Mouse (Mus musculus): ENCODE results near the gene Proz. TPM values are rescaled to one million over a fixed set of nuclear protein-coding genes. Genes with fewer than 3 reads are reported as not detected.

Gene Proz
- 240 and 252 TPM in 2 replicates for total RNA-seq (2014; rRNA removed)
- 374 and 460 TPM in 2 replicates for polyA plus RNA-seq (2012; rRNA removed)

GRCm38 (mm10) chr8:13060441-13061150 lies at the start of gene Proz:
TSS of gene Proz (plus strand) at chr8:13060914.
- H3K4me3 ChIP-seq (ENCODE audit: insufficient read depth, low read depth, low read length), result peak within 1 kb of the TSS; percentile 71
- WGBS, result 25% methylated on average over 17 of the region's 17 CpGs

GRCm38 (mm10) chr8:13019560-13019959 lies 41.2 kb upstream of the Proz start:
- peak; percentile 61 for DNase-seq (ENCODE audit: extremely low read depth, low read depth, low spot score)
- no peak overlapping the region for H3K27ac ChIP-seq (replicated peaks; ENCODE audit: insufficient read depth, low read depth, low read length)
- TF ChIP-seq POLR2A (IDR thresholded peaks at IDR 0.05; ENCODE audit: extremely low read depth, insufficient read depth, low read length) (no peak), CTCF (IDR thresholded peaks at IDR 0.05; ENCODE audit: low read depth, low read length) (peak; percentile 33)
- H3K4me1 ChIP-seq (ENCODE audit: control insufficient read depth, insufficient read depth, low read length), result no peaks in the 10 kb centered on the region
- no peaks in the 10 kb centered on the region for H3K27me3 ChIP-seq (ENCODE audit: control insufficient read depth, insufficient read depth, low read length)
- H3K36me3 ChIP-seq (ENCODE audit: control insufficient read depth, insufficient read depth, low read length), result no peaks in the 10 kb centered on the region
- no peak overlapping the region for H3K9ac ChIP-seq (ENCODE audit: low read depth, low read length)
- no peak overlapping the region for H3K4me3 ChIP-seq (ENCODE audit: insufficient read depth, low read depth, low read length)
- no peaks in the 10 kb centered on the region for H3K79me2 ChIP-seq (ENCODE audit: control insufficient read depth, insufficient read depth, low read length)
- 17% methylated on average over 4 of the region's 4 CpGs for WGBS

More at GRCm38 (mm10) chr8:13060441-13061150, at the start of gene Proz:
- TF ChIP-seq CTCF (IDR thresholded peaks at IDR 0.05; ENCODE audit: low read depth, low read length) (no peak), POLR2A (IDR thresholded peaks at IDR 0.05; ENCODE audit: extremely low read depth, insufficient read depth, low read length) (peak; percentile 79)
- Histone ChIP-seq H3K79me2 (ENCODE audit: control insufficient read depth, insufficient read depth, low read length) (peaks cover 16% of the 10 kb centered on the region), H3K4me1 (ENCODE audit: control insufficient read depth, insufficient read depth, low read length) (peaks cover 30% of the 10 kb centered on the region), H3K27me3 (ENCODE audit: control insufficient read depth, insufficient read depth, low read length) (no peaks in the 10 kb centered on the region), H3K9ac (ENCODE audit: low read depth, low read length) (peak within 1 kb of the TSS; percentile 89), H3K27ac (replicated peaks; ENCODE audit: insufficient read depth, low read depth, low read length) (peak within 1 kb of the TSS; percentile 99), H3K36me3 (ENCODE audit: control insufficient read depth, insufficient read depth, low read length) (peaks cover 25% of the 10 kb centered on the region)
- peak; percentile 92 for DNase-seq (ENCODE audit: extremely low read depth, low read depth, low spot score)

GRCm38 (mm10) chr8:13021830-13022229 lies 38.9 kb upstream of the Proz start:
- Histone ChIP-seq H3K4me1 (ENCODE audit: control insufficient read depth, insufficient read depth, low read length) (peaks cover 8% of the 10 kb centered on the region), H3K36me3 (ENCODE audit: control insufficient read depth, insufficient read depth, low read length) (no peaks in the 10 kb centered on the region), H3K79me2 (ENCODE audit: control insufficient read depth, insufficient read depth, low read length) (0 out of 2 replicates have a peak, but pooled peaks cover 6% of the 10 kb centered on the region), H3K27ac (replicated peaks; ENCODE audit: insufficient read depth, low read depth, low read length) (no peak overlapping the region), H3K4me3 (ENCODE audit: insufficient read depth, low read depth, low read length) (no peak overlapping the region), H3K27me3 (ENCODE audit: control insufficient read depth, insufficient read depth, low read length) (no peaks in the 10 kb centered on the region), H3K9ac (ENCODE audit: low read depth, low read length) (no peak overlapping the region)
- WGBS, result 96% methylated on average over 8 of the region's 8 CpGs
- no peak for TF ChIP-seq POLR2A (IDR thresholded peaks at IDR 0.05; ENCODE audit: extremely low read depth, insufficient read depth, low read length)
- no peak for TF ChIP-seq CTCF (IDR thresholded peaks at IDR 0.05; ENCODE audit: low read depth, low read length)
- no peak for DNase-seq (ENCODE audit: extremely low read depth, low read depth, low spot score)

- Histone ChIP-seq H3K27me3 (ENCODE audit: control insufficient read depth, insufficient read depth, low read length) (no peaks in the 10 kb centered on the region), H3K4me1 (ENCODE audit: control insufficient read depth, insufficient read depth, low read length) (peaks cover 15% of the 10 kb centered on the region), H3K79me2 (ENCODE audit: control insufficient read depth, insufficient read depth, low read length) (0 out of 2 replicates have a peak, but pooled peaks cover 6% of the 10 kb centered on the region), H3K9ac (ENCODE audit: low read depth, low read length) (peak within 1 kb of the TSS; percentile 52), H3K27ac (replicated peaks; ENCODE audit: insufficient read depth, low read depth, low read length) (peak within 1 kb of the TSS; percentile 85), H3K4me3 (ENCODE audit: insufficient read depth, low read depth, low read length) (peak within 1 kb of the TSS; percentile 52), H3K36me3 (ENCODE audit: control insufficient read depth, insufficient read depth, low read length) (peaks cover 4% of the 10 kb centered on the region; the same call in 1 of the 2 replicates)
- DNase-seq (ENCODE audit: extremely low read depth, low read depth, low spot score), result peak; percentile 91
- 19% methylated on average over 10 of the region's 10 CpGs for WGBS
- peak; percentile 67; the same call in 1 of the 2 replicates for TF ChIP-seq POLR2A (IDR thresholded peaks at IDR 0.05; ENCODE audit: extremely low read depth, insufficient read depth, low read length)
- TF ChIP-seq CTCF (IDR thresholded peaks at IDR 0.05; ENCODE audit: low read depth, low read length), result no peak
These were observed 35.1 kb upstream of the Proz start, which contains the start of gene F7 for GRCm38 (mm10) chr8:13025487-13026224. TSS of gene F7 (plus strand) at chr8:13026034.

GRCm38 (mm10) chr8:13027615-13028014 lies 33.1 kb upstream of the Proz start:
- Histone ChIP-seq H3K27ac (replicated peaks; ENCODE audit: insufficient read depth, low read depth, low read length) (no peak overlapping the region), H3K4me1 (ENCODE audit: control insufficient read depth, insufficient read depth, low read length) (peaks cover 15% of the 10 kb centered on the region), H3K9ac (ENCODE audit: low read depth, low read length) (no peak overlapping the region), H3K4me3 (ENCODE audit: insufficient read depth, low read depth, low read length) (no peak overlapping the region), H3K36me3 (ENCODE audit: control insufficient read depth, insufficient read depth, low read length) (peaks cover 8% of the 10 kb centered on the region; the same call in 1 of the 2 replicates), H3K27me3 (ENCODE audit: control insufficient read depth, insufficient read depth, low read length) (no peaks in the 10 kb centered on the region), H3K79me2 (ENCODE audit: control insufficient read depth, insufficient read depth, low read length) (0 out of 2 replicates have a peak, but pooled peaks cover 6% of the 10 kb centered on the region)
- DNase-seq (ENCODE audit: extremely low read depth, low read depth, low spot score), result peak; percentile 37
- WGBS, result 50% methylated on average over 5 of the region's 5 CpGs
- TF ChIP-seq CTCF (IDR thresholded peaks at IDR 0.05; ENCODE audit: low read depth, low read length) (no peak), POLR2A (IDR thresholded peaks at IDR 0.05; ENCODE audit: extremely low read depth, insufficient read depth, low read length) (no peak)

Measured in liver, adult 2 months (tissue).